Mouse (Mus musculus): ENCODE measurements around the gene Stard13.

Stard13 gene

DNA sequence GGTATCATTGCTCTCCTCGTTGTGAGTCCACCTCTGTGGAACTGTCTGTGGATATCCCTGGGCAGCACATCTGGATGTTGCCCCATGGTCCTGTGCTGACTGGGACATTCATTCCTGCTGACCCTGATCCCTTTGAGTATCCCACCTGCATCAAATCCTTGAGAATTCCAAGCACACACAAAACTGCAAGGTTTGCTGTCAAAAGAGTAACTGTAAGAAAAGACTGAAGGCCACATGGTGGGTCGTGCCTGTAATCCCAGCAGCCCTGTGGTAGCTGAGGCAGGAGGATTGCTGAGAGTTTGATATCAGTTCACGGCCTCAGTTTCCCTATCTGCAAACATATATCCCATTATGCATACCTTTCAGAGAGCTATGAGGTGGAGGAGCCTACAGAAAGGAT lies 126.8 kb downstream of the Stard13 start:
- DNase-seq (ENCODE audit: low read depth, low spot score): no peak

DNA sequence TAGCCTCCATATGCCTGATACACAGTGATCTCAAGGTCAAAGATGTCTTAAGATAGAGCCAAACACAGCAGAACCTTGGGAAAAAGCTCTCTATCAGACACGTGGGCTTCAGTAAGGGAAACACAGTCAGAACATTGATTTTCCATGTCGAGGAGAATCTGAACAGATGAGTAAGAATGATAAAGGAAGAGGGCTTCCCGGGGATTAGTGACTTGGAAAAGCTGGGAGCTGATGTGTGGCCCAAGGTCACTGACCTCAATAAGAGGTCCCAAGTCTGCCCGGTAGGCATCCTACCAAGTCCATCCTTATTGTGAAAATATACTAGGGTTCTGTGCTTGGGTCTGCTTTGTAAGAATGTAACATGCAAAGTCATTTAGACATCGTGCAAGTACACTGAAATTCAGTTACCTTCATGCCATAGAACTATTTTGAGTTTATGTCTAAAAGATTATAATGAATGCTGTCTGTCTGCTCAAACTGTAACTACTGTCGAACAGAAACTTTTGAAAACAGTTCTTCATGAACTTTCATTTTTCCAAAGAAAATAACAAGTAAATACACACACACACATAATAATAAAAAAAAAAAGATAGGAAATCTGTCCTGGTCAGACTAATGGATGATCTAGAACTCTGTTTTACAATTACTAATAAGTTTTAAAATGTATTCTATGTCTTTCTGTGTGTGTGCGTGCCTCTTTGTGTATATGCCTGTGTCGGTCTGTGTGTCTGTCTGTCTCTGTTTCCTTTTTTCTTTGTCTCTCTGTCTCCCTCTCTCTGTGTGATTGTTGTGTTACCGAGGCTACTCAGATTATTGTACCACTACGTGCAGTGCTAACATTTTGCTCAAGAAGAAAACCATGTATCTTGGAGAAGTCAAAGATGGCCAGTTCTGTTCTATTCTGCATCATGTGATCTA lies 128.3 kb downstream of the Stard13 start:
- no peak for DNase-seq (ENCODE audit: low read depth, low spot score)

DNA sequence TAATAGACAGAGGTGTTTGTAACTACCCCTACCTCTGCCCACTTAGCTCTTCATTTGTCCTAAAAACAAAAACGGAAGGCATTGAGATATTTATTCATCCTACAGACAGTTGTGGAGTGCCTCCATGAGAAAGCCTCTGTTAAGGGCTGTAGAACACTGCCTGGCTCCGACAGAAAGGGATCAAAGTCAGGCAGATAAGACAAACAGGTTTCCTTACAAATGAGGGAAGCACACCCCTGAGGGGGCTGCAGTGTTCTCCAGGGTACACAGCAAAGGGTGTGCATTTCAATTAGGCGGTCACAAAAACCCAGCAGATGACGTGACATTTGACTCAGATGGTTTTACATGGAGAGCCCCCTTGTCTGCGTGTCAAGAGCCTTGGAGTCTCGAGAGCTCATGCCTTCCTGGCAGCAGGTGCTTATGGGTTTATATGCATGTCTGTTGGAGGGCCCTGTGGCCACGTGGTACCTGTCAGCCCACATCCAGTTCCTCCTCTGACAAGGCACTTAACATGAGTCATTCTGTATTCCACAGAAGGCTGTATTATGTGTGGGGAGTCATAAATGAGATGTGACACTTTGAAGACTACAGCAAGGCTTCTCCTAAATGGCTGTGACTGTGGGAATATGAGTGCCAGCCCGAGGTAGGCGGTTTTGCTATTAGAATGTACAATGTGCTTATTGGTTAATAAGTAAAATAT lies 129.1 kb downstream of the Stard13 start:
- DNase-seq (ENCODE audit: low read depth, low spot score): no peak

DNA sequence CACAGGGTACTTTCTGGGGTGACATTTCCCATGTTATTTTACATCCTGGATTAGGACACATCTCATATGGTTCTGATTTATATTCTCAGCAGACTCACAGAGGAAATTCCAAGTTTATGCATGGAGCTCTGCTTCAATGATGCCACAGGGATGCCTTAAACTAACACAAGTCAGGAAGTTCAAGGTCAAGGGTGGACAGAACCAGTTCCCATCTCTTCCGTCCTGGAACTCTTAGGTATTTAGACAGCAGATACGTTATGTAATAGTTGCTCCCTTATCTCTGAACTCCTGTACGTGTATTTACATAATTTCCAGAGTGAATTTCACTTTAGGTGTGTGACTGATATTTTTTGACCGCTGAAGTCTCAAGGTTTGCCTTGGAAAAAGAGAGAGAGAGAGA lies 130.4 kb downstream of the Stard13 start:
- no peak for DNase-seq (ENCODE audit: low read depth, low spot score)

DNA sequence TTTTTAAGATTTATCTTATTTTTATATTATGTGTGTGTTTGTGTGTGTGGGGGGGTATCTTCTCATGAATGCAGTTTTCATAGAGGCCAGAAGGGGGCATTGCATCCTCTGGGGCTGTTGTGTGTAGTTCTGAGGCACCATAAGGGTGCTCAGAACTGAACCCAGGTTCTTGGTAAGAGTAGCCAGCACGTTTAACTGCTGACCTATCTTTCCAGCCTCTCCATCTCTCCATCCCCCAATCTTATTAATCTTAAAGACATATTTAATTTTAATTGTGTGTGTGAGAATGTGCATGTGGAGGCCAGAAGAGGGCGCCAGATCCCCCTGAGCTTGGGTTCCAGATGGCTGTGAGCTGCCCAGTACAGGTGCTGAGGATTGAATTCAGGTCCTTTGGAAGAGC lies 131.4 kb downstream of the Stard13 start:
- peak; percentile 61 for DNase-seq (ENCODE audit: low read depth, low spot score)

DNA sequence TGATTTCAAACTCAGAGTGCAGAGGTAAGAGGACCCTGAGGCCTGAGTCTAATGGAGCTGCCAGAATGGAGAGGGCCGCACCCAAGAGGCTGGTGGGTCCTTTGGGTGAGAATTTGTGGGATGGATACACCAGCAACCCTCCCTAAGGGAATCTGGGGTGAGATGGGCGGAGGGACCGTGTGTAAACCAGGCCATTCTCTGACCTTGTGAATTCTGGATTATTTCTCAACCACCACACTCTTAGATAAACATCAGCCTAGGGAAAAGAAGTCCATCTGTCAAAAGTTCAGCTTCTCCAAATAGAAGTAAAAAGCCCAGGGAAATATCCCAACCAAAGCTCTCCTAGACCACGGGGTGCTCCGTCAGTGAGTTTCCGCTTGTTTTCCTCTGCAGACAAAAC lies 137.6 kb downstream of the Stard13 start:
- DNase-seq (ENCODE audit: low read depth, low spot score): no peak

DNA sequence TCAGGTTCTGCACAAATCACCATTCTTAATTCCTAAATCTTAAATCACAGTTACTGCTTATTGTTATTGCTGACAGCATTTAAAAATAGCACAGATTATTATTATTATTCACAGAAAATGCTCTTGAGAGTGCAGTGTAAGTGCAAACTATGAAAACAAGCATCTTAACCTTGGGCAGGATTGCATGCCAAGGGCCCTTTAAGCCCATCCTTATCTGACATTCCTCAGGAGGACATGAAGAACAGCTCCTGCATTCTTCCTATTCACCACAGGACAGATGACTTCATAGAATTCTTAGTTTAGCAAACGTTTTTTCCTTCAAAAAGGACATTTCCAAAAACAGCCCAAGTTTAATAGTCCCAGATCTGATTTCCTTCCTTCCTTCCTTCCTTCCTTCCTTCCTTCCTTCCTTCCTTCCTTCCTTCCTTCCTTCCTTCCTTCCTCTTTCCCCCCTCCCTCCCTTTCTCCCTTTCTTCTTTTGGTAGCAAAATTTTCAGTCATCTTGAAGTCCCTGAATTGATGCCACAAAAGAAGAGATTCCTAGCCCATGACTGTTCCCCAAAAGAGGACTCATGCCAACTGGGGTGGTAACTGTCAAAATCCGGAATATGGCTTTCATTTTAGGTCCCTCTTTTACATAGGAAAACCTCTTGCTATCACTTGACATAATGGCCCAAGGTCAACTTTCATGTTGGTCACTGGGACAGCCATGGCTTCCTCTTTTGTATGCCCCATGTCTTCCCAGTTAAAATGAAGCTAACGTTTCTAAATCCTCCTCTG lies 140.6 kb downstream of the Stard13 start:
- no peak for DNase-seq (ENCODE audit: low read depth, low spot score)

DNA sequence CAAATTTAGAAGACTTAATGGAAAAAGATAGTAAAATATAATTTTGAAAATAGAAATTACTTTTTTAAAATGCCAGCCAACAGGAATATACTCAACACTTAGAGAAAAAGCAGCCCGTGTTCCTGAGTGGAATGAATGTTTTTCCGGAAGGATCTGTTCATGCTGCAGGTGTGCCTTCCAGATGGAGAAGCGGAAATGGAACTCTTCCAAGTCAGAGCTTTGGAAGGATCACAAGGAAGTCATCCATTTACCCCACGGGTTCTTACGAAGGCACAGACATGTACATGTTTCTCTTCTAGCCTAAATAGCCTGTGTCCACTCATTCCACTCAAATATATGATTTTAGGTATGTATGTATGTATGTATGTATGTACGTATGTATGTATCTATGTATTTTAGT lies 142.6 kb downstream of the Stard13 start:
- no peak for DNase-seq (ENCODE audit: low read depth, low spot score)

DNA sequence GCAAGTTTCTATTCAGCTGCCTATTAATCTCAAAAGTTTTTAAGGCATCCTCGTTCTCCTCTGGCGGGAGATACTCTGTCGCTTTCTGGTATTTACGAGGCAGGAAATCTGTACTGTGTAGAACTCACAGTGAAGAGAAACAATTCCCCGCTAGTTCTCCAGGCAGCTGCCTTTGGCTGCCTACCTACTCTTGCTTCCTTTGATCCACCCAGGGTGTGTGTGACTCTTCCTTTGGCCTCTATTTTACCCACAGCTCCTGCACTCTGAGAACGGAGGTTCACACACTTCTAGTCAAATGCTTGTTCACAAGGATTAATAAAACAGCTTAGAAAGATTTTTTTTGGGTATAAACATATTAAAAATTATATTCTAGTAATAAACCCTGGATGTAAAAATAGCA lies 144.4 kb downstream of the Stard13 start:
- DNase-seq (ENCODE audit: low read depth, low spot score): no peak

DNA sequence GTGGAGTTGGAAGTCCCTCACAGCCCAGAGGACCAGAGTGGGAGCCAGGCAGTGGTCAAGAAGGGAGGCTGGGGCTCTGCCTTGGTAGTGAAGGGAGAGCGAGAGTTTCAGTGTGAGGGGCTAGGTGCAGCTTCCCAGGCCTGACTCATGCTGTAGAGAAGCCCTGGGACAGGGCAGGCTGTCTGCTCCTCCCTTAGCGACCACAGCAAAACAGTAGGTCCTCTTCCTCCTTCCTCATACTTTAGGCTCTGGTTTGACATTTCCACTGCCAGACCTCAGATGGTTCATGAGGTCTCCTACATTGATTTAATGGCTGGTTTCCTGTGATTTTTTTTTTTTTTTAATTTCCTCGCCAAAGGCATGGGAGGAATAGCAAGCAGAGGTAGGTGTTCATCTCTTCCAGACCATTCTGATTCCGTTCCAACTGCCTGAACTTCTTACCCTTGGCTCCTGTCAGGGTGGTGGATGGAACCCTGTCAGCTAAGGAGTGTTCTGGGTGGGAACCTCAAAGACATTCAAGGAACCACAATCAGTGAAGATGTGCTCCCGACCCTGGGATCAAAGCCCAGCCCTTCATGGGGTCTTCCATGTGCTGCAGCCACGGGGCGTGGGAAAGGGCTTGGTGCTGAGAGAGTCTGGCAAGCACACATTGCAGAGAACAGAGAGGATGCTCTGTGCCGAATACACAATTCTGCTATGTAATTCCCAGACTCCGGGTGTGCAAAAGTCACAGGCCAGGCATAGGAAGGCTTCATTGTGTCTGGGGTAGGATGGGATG lies 147.0 kb downstream of the Stard13 start:
- DNase-seq (ENCODE audit: low read depth, low spot score): no peak

DNA sequence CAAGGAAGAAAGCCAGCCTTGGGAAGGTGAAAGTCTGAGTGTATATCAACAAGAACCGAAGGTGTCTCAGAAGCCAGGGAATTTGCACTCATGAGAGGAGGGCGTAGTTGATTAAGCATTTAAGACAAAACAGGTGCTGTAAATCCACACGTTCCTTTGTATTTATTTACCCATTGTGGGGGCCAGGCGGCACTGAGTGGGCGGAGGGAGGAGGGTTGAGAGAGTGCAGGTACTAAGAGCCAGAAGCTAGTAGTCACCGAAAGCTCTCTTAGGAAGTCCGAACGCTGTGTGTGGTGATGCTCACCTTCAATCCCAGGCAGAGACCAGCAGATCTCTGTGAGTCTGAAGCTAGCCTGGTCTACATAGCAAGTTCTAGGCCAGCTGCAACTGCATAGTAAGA lies 147.9 kb downstream of the Stard13 start:
- DNase-seq (ENCODE audit: low read depth, low spot score): no peak

DNA sequence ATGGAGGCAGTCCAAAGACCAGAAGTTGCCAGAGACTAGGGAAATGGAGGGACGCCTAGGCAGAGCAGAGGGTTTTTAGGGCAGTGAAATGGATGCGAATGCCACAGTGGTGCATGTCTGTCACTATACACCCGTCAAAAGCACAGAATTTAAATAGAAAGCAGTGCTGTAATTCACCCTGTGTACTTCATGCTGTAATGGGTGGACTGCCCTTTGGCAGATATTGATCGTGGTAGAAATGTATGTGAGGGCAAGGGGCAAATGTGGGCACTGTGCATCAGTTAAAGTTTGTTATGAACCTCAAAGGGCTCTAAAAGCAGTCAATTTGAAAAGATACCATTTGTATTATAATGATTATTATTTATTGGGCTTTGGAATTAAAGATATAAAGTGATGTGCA lies 153.4 kb downstream of the Stard13 start:
- no peak for DNase-seq (ENCODE audit: low read depth, low spot score)

DNA sequence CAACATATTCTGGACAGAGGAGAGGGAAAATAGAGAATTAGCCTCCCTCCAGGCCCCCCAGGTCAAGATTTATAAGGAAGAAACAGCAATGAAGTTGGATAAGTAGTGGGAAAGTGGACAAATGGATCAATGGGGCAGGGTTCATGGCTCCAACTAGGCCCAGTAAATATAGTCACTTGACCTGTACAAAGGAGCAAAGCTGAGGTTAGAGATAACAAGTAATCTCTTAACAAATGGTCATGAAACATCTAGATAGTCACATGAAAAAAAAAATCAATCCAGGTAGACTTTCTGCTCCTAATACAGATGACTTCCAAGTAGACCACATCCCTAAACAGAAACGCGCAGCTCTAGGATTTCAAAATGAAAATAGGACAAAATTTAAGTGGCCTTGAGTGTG lies 155.7 kb downstream of the Stard13 start:
- no peak for DNase-seq (ENCODE audit: low read depth, low spot score)

DNA sequence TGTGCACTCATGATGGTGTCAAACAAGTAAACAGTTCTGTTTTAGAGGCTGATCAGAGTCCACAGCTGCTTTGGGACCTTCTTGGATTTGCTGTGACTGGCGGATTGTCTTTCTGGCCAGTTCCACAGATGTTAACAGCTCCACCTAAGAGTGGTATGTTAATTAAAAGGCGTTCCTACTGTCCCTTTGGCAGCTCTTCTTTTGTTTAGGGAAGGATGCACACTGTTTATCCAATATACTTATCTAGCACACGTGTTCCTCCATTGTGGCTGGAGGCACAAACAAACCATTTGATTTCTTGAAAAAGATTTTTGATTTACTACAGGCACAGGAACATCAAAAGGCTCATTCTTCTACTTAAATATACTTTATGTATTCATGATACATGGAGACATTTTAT lies 156.7 kb downstream of the Stard13 start:
- DNase-seq (ENCODE audit: low read depth, low spot score): no peak

DNA sequence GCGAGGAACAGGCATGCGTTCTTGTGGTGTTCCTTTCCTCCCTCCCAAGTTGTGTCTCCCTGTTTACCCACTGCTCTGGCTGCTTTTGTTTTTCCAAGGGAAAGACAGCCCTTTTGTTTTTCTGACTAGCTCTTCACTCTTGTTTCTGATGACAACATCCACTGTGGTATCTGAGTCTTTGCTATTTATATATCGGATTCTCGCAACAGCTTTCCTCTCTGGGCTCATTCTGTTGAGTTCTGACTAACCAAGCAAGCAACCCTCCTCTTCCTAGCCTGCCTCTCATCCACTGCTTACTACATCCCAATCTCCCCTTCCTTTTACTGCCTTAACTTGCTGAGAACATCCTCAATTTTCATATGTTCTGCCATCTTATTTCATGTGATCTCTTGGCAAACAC lies 159.4 kb downstream of the Stard13 start:
- no peak for DNase-seq (ENCODE audit: low read depth, low spot score)

DNA sequence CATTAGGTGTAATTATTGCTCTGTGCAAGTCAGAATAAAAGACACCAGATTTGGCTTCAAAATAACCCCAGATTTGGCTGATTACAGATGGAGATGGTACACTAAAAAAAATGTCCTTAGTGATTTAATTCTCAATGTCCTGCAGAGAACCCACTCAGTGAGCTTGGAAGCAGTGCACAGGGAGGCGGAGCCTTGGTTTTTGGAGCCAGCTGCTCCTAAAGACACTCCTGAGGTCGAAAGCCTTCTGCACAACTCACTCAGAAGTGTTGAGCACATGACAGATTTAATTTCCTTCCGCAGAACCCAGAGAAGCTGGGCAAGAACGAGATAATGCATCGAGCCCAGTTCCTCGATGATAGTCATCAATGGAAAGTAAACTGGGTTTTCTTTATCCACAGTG lies 162.2 kb downstream of the Stard13 start:
- no peak for DNase-seq (ENCODE audit: low read depth, low spot score)

DNA sequence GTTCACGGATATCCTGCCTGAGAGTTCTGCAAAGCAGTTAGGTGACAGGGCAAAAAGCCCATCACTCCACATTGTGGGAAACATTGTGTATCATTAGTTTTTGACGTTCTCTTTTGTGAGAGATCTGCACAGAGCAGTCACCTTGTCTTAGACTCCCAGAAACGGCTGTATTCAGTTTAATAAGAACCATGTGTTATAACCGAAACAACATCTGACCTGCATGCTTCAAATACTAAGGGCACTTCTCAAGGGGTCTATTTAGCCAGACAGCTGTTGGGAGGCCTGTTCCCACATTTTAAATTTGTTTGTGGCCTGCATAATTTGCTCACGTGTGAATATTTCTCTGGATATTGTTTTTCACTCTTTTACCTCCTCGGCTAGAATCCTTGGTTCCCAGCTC lies 162.7 kb downstream of the Stard13 start:
- DNase-seq (ENCODE audit: low read depth, low spot score): no peak

DNA sequence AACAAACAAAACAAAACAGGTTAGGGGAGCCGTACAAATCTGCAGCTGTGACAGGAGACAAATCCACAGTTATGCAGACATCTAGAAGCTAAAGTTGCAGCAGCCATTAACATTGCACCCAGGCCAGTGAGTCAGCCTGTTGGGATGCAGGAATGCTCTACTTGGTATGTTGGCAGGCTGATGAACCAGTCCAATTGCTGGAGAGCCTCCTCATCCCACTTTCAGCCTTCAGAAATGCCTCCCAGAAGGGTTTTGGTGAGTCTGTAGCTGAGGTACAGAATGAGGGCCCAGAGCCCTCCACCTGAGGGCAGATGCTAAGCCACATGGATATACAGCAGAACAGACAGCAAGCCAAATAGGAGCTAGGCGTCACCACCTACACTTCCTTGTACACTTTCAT lies 164.1 kb downstream of the Stard13 start:
- no peak for DNase-seq (ENCODE audit: low read depth, low spot score)

DNA sequence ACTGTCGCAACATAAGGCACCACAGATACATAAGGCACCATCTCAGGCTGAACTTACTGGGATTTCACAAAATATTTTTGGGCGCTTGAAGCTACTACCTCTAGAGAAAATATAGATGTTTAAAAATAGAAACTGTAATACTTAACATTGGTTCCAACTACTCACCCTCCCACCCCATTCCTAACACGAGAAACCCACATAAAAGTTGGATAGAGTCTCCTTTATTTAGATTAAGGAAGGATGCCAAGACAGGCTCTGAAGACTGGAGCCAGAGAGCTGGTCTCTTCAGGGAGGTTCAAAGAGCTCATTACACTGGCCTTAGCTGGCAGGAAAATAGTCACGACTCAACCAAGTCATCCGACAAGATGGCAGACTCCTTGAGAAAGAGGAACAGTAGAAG lies 167.6 kb downstream of the Stard13 start:
- DNase-seq (ENCODE audit: low read depth, low spot score): no peak

DNA sequence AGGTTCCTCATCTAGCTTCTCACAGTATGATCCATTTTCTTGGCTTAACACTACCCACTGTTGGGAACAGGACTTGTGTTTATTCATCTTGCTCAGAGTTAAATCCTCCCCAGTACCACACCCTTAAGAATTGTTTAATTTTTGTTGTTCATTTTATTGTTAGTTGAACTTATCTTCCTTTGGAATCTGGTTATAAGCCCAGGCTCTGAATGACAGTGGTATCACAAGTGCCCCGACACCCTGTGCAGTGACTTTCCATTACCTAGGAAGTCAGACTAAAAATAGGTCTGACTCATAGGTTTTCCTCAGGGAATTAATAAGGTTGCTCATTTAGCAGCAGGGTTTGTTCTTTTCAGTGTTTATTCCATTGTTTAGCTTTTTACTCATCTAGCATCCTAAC lies 168.4 kb downstream of the Stard13 start:
- no peak for DNase-seq (ENCODE audit: low read depth, low spot score)

DNA sequence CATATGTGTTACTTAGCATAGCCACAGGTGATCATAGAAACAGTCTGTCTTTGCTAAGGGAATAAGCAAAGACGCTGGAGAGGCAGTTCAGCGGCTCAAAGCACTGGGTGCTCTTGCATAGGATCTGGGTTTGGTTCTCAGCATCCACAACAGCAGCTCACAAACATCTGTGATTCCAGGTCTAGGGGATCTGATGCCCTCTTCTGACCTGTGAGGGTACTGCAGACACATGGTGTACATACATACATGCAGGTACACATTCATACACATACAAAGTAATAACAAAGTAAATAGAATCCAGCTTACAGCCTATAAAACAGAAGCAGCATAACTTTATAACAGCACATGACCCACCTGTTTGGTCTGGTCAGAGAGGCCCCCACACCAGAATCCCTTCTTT lies 171.7 kb downstream of the Stard13 start:
- peak; percentile 35 for DNase-seq (ENCODE audit: low read depth, low spot score)

DNA sequence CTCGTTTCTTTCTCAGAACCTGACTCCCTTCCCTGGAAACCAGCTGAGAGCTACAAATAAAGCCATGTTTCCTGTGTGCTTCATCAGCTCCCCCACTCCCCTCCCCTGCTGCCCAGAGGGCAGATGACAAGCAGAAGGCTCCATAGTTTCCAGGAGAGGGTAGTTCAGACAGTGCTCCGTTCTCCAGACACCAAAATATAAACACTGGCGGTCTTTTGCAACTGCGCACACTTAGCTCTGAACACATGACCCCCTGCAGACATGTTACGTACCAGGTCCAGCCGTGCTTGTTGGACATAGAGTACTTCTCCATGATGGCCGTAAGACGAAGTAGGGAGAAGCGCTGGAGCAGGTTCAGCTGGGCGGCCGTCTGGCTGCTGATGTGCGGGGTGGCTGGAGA lies 173.2 kb downstream of the Stard13 start:
- peak; percentile 13 for DNase-seq (ENCODE audit: low read depth, low spot score)
